22 mouse cellular contexts compared by ENCODE assay signal in genomic region chr11:31779267-31779666, GRCm38 (mm10).
DNase-seq lines count a peak whose midpoint lies in the region; ATAC-seq lines count a peak whose summit lies in the region.
"Had no signal": no experiment of that assay in that cellular context is flagged by ENCODE, and none has a peak within 500 bp of the region (broad histone marks: within the 10 kb centered on the region; RNA-seq: fewer than 3 reads in every experiment).

No protein-coding gene starts in this region.

- no peaks in the 10 kb centered on the region for H3K9me3 ChIP-seq in liver, embryonic 13.5 days (replicated peaks)
- H3K9me3 ChIP-seq in liver, embryonic 11.5 days (ENCODE audit: control insufficient read depth, low read length): no peaks in the 10 kb centered on the region
- H3K9me3 ChIP-seq: heart, embryonic 15.5 days; limb, embryonic 15.5 days had no signal

- H3K36me3 ChIP-seq in liver, embryonic 13.5 days: no peaks in the 10 kb centered on the region
- H3K36me3 ChIP-seq in liver, embryonic 11.5 days (ENCODE audit: control insufficient read depth, insufficient read depth, low read length): no peaks in the 10 kb centered on the region
- no peaks in the 10 kb centered on the region for H3K36me3 ChIP-seq in splenic B cell, adult 2 months (ENCODE audit: control insufficient read depth, insufficient read depth, low read length, poor library complexity, severe bottlenecking)
- H3K36me3 ChIP-seq: heart, embryonic 15.5 days; hindbrain, embryonic 10.5 days; limb, embryonic 15.5 days; midbrain, embryonic 10.5 days; neural tube, embryonic 12.5 days had no signal

- peak overlapping the region; percentile 22; the same call in 1 of the 2 replicates for H3K9ac ChIP-seq in liver, embryonic 13.5 days
- H3K9ac ChIP-seq in liver, embryonic 11.5 days (ENCODE audit: low read depth, low read length): no peak overlapping the region
- H3K9ac ChIP-seq: forebrain, embryonic 13.5 days; heart, embryonic 15.5 days; limb, embryonic 15.5 days; neural tube, embryonic 12.5 days had no signal

- H3K27ac ChIP-seq in liver, embryonic 13.5 days: peak overlapping the region; percentile 57
- H3K27ac ChIP-seq in liver, embryonic 11.5 days (ENCODE audit: low read depth, low read length): no peak overlapping the region
- H3K27ac ChIP-seq: forebrain, embryonic 13.5 days; heart, embryonic 15.5 days; hindbrain, embryonic 10.5 days; layer of hippocampus, adult 2 months; limb, embryonic 15.5 days; macrophage; midbrain, embryonic 10.5 days; neural tube, embryonic 12.5 days had no signal

- H3K4me1 ChIP-seq in liver, embryonic 13.5 days (replicated peaks): peaks cover 40% of the 10 kb centered on the region
- peaks cover 10% of the 10 kb centered on the region for H3K4me1 ChIP-seq in liver, embryonic 11.5 days (replicated peaks; ENCODE audit: control insufficient read depth, insufficient read depth, low read length)
- H3K4me1 ChIP-seq: forebrain, embryonic 13.5 days; hindbrain, embryonic 10.5 days; limb, embryonic 15.5 days; midbrain, embryonic 10.5 days; neural tube, embryonic 12.5 days had no signal

- no peak for DNase-seq in frontal cortex, postnatal 36 days (ENCODE audit: low spot score in 2 of 2)
- DNase-seq in liver, embryonic 13.5 days: no peak
- DNase-seq in liver, embryonic 11.5 days (ENCODE audit: low spot score): no peak
- peak; percentile 53 for DNase-seq in kidney, postnatal 14 days
- peak; percentile 35 for DNase-seq in splenic B cell, adult 2 months (ENCODE audit: low read depth, low spot score)
- no peak for DNase-seq in neural tube, embryonic 10.5 days (ENCODE audit: extremely low spot score, low spot score)
- DNase-seq in cerebellum, postnatal 10 days: no peak
- DNase-seq: adrenal gland, postnatal 25 days; cerebellum, adult 11-12 months; cerebellum, postnatal 36 days; gastrocnemius, postnatal 36 days; right cerebral cortex, adult 18-20 months; thymus, adult 18-20 months had no signal

- H3K27me3 ChIP-seq in liver, embryonic 13.5 days: no peaks in the 10 kb centered on the region
- H3K27me3 ChIP-seq in liver, embryonic 11.5 days (replicated peaks; ENCODE audit: control insufficient read depth, insufficient read depth, low read length): no peaks in the 10 kb centered on the region
- H3K27me3 ChIP-seq in splenic B cell, adult 2 months (ENCODE audit: control insufficient read depth, insufficient read depth, low read length, poor library complexity, severe bottlenecking): no peaks in the 10 kb centered on the region
- H3K27me3 ChIP-seq: forebrain, embryonic 13.5 days; heart, embryonic 15.5 days; limb, embryonic 15.5 days; neural tube, embryonic 12.5 days had no signal

- peak; percentile 22; the same call in 1 of the 2 replicates for ATAC-seq in frontal cortex, adult (ENCODE audit: low TSS enrichment)
- ATAC-seq in liver, embryonic 13.5 days (ENCODE audit: low read depth): no peak
- no peak for ATAC-seq in liver, embryonic 11.5 days (replicated peaks; ENCODE audit: low FRiP score)
- ATAC-seq: forebrain, embryonic 13.5 days had no signal

- no peak overlapping the region for H3K4me2 ChIP-seq in liver, embryonic 13.5 days
- H3K4me2 ChIP-seq in liver, embryonic 11.5 days: no peak overlapping the region
- H3K4me2 ChIP-seq: forebrain, embryonic 13.5 days; heart, embryonic 15.5 days; limb, embryonic 15.5 days; neural tube, embryonic 12.5 days had no signal

- 77% methylated on average over 2 of the region's 2 CpGs for WGBS in liver, embryonic 13.5 days (ENCODE audit: insufficient replicate concordance)
- 93% methylated on average over 2 of the region's 2 CpGs for WGBS in liver, embryonic 11.5 days

- no peak overlapping the region for H3K4me3 ChIP-seq in liver, embryonic 13.5 days (replicated peaks)
- H3K4me3 ChIP-seq in liver, embryonic 11.5 days (ENCODE audit: low read depth, low read length): no peak overlapping the region
- H3K4me3 ChIP-seq: forebrain, embryonic 13.5 days; heart, embryonic 15.5 days; hindbrain, embryonic 10.5 days; layer of hippocampus, adult 2 months; limb, embryonic 15.5 days; midbrain, embryonic 10.5 days; neural tube, embryonic 12.5 days had no signal

Comparison
In these comparisons a context has a peak if more than half of its experiments do, and no peak if none do; other contexts are left out.
1. DNase-seq: peak in kidney, postnatal 14 days (single experiment) and splenic B cell, adult 2 months (single experiment); none in frontal cortex, postnatal 36 days (0 of 2), liver, embryonic 13.5 days (single experiment), liver, embryonic 11.5 days (single experiment), neural tube, embryonic 10.5 days (single experiment) and cerebellum, postnatal 10 days (0 of 2).